Mouse (Mus musculus): ENCODE results near the gene Myom1.

GRCm38 (mm10) chr17:71003112-71003511, 679 bp downstream of the Myom1 start:
- TF ChIP-seq CTCF (IDR thresholded peaks at IDR 0.05; ENCODE audit: extremely low read depth, insufficient read depth, insufficient read length, insufficient replicate concordance): no peak
- no peak for TF ChIP-seq POLR2A (IDR thresholded peaks at IDR 0.05; ENCODE audit: low read depth, low read length)

All from spleen, adult 2 months (tissue).